Mouse (Mus musculus) natural killer cell, adult 2 months (primary cell): Measurements from ENCODE around the gene Tecpr2.
A peak's percentile ranks its signal among the peaks of the same experiment; 100 is the strongest.

ENCODE experiments used
- DNase-seq, 2 experiments: peaks; one replicate each; pipeline ENCODE4 v3.0.0; 2022; ENCODE audit warnings: low spot score in 2 of 2

The Tecpr2 gene

GRCm38 (mm10) chr12:110864008-110864407, 25.1 kb upstream of the Tecpr2 start:
- DNase-seq = no peak

- DNase-seq = no peak
These were observed 23.5 kb upstream of the Tecpr2 start for GRCm38 (mm10) chr12:110865571-110865970.

GRCm38 (mm10) chr12:110865989-110866388, 23.1 kb upstream of the Tecpr2 start:
- no peak for DNase-seq

- no peak for DNase-seq
These were observed 19.0 kb upstream of the Tecpr2 start for GRCm38 (mm10) chr12:110870107-110870506.

GRCm38 (mm10) chr12:110871247-110871646, 17.8 kb upstream of the Tecpr2 start:
- DNase-seq = no peak

GRCm38 (mm10) chr12:110875351-110875750, 13.7 kb upstream of the Tecpr2 start:
- no peak for DNase-seq

- no peak for DNase-seq
These were observed 6.8 kb upstream of the Tecpr2 start for GRCm38 (mm10) chr12:110882291-110882690.

- DNase-seq = no peak
These were observed 3.8 kb upstream of the Tecpr2 start for GRCm38 (mm10) chr12:110885251-110885650.

- DNase-seq = no peak
These were observed 958 bp upstream of the Tecpr2 start for GRCm38 (mm10) chr12:110888106-110888505.

GRCm38 (mm10) chr12:110888606-110889005, 458 bp upstream of the Tecpr2 start:
- DNase-seq = no peak

- DNase-seq = no peak
These were observed 2.8 kb downstream of the Tecpr2 start for GRCm38 (mm10) chr12:110891887-110892286.

GRCm38 (mm10) chr12:110902106-110902505, 13.0 kb downstream of the Tecpr2 start:
- no peak for DNase-seq

GRCm38 (mm10) chr12:110903536-110903935, 14.5 kb downstream of the Tecpr2 start:
- DNase-seq = peak in 1 of 2 experiments; percentile 13

- no peak for DNase-seq
These were observed 18.8 kb downstream of the Tecpr2 start for GRCm38 (mm10) chr12:110907845-110908244.

GRCm38 (mm10) chr12:110909962-110910361, 20.9 kb downstream of the Tecpr2 start:
- DNase-seq = no peak

- DNase-seq = no peak
These were observed 26.7 kb downstream of the Tecpr2 start for GRCm38 (mm10) chr12:110915761-110916160.

GRCm38 (mm10) chr12:110920254-110920653, 31.2 kb downstream of the Tecpr2 start:
- DNase-seq = no peak

GRCm38 (mm10) chr12:110921572-110921971, 32.5 kb downstream of the Tecpr2 start:
- DNase-seq = no peak

GRCm38 (mm10) chr12:110932820-110933219, 43.8 kb downstream of the Tecpr2 start:
- DNase-seq = no peak

GRCm38 (mm10) chr12:110935983-110936620, 47.0 kb downstream of the Tecpr2 start:
- DNase-seq = peak in 1 of 2 experiments; percentile 46

- DNase-seq = no peak
These were observed 48.4 kb downstream of the Tecpr2 start for GRCm38 (mm10) chr12:110937496-110937895.

GRCm38 (mm10) chr12:110939385-110939784, 50.3 kb downstream of the Tecpr2 start:
- no peak for DNase-seq

- DNase-seq = no peak
These were observed 51.8 kb downstream of the Tecpr2 start for GRCm38 (mm10) chr12:110940869-110941268.

GRCm38 (mm10) chr12:110946216-110946615, 57.2 kb downstream of the Tecpr2 start:
- DNase-seq = no peak
